Mouse (Mus musculus): ENCODE results near the gene Vsig10l.
A peak's percentile ranks its signal among the peaks of the same experiment; 100 is the strongest.

Gene Vsig10l

GRCm38 (mm10) chr7:43462851-43463250 is at the start of gene Vsig10l:
Vsig10l (plus strand) TSS chr7:43463151.
- no peak for DNase-seq (ENCODE audit: low spot score in 2 of 2)

- no peak for DNase-seq (ENCODE audit: low spot score in 2 of 2)
These were observed 45.7 kb upstream of the Vsig10l start for GRCm38 (mm10) chr7:43417298-43417697.

- peak; percentile 85 to 90 for DNase-seq (ENCODE audit: low spot score in 2 of 2)
These were observed 39.8 kb upstream of the Vsig10l start for GRCm38 (mm10) chr7:43422995-43423617.

GRCm38 (mm10) chr7:43423991-43424625 is 38.8 kb upstream of the Vsig10l start:
- DNase-seq (ENCODE audit: low spot score in 2 of 2), result no peak

GRCm38 (mm10) chr7:43427406-43427805 is 35.5 kb upstream of the Vsig10l start, which contains the start of gene Lim2:
Lim2 (plus strand) TSS chr7:43427670.
- DNase-seq (ENCODE audit: low spot score in 2 of 2), result no peak

GRCm38 (mm10) chr7:43429500-43429899 is 33.5 kb upstream of the Vsig10l start:
- no peak for DNase-seq (ENCODE audit: low spot score in 2 of 2)

- no peak for DNase-seq (ENCODE audit: low spot score in 2 of 2)
These were observed 30.1 kb upstream of the Vsig10l start for GRCm38 (mm10) chr7:43432891-43433290.

- DNase-seq (ENCODE audit: low spot score in 2 of 2), result no peak
These were observed 28.3 kb upstream of the Vsig10l start for GRCm38 (mm10) chr7:43434676-43435075.

GRCm38 (mm10) chr7:43436341-43437255 is 26.4 kb upstream of the Vsig10l start, which contains the start of gene Nkg7:
Nkg7 (plus strand) TSS chr7:43437073.
- no peak for DNase-seq (ENCODE audit: low spot score in 2 of 2)

- no peak for DNase-seq (ENCODE audit: low spot score in 2 of 2)
These were observed 24.3 kb upstream of the Vsig10l start for GRCm38 (mm10) chr7:43438611-43439010.

GRCm38 (mm10) chr7:43440482-43440881 is 22.5 kb upstream of the Vsig10l start, which contains the start of gene Cldnd2:
Cldnd2 (plus strand) TSS chr7:43440782.
- no peak for DNase-seq (ENCODE audit: low spot score in 2 of 2)

- DNase-seq (ENCODE audit: low spot score in 2 of 2), result no peak
These were observed 21.9 kb upstream of the Vsig10l start for GRCm38 (mm10) chr7:43441071-43441470.

- DNase-seq (ENCODE audit: low spot score in 2 of 2), result no peak
These were observed 20.3 kb upstream of the Vsig10l start for GRCm38 (mm10) chr7:43442684-43443083.

- DNase-seq (ENCODE audit: low spot score in 2 of 2), result peak; percentile 64 to 73
These were observed 19.6 kb upstream of the Vsig10l start for GRCm38 (mm10) chr7:43443126-43443916.

GRCm38 (mm10) chr7:43443917-43444293 is 19.0 kb upstream of the Vsig10l start, which contains the start of the genes Etfb and Gm45233:
Etfb (plus strand) TSS chr7:43444083.
Gm45233 (plus strand) TSS chr7:43444128.
- peak; percentile 93 to 94 for DNase-seq (ENCODE audit: low spot score in 2 of 2)

GRCm38 (mm10) chr7:43447801-43448200 is 15.2 kb upstream of the Vsig10l start:
- no peak for DNase-seq (ENCODE audit: low spot score in 2 of 2)

GRCm38 (mm10) chr7:43448246-43448645 is 14.7 kb upstream of the Vsig10l start:
- no peak for DNase-seq (ENCODE audit: low spot score in 2 of 2)

- no peak for DNase-seq (ENCODE audit: low spot score in 2 of 2)
These were observed 13.1 kb upstream of the Vsig10l start for GRCm38 (mm10) chr7:43449811-43450210.

- no peak for DNase-seq (ENCODE audit: low spot score in 2 of 2)
These were observed 11.2 kb upstream of the Vsig10l start for GRCm38 (mm10) chr7:43451726-43452125.

GRCm38 (mm10) chr7:43452609-43453008 is 10.3 kb upstream of the Vsig10l start:
- DNase-seq (ENCODE audit: low spot score in 2 of 2), result no peak

Data from right cerebral cortex, adult 2 months (tissue).